Mouse (Mus musculus) liver, adult 2 months (tissue): ENCODE measurements around the gene Scd3.
"Not testable (repeated sequence)": the region's sequence is repeated elsewhere in the genome, so short reads cannot be mapped to it uniquely, and the experiment has no call there.

Experiments used
- CTCF ChIP-seq: fragments of 200-500 bp; IDR thresholded peaks from 2 replicates; pipeline ENCODE4 v1.5.1; 2011; ENCODE audit warnings: low read depth, low read length, control low read depth
- POLR2A ChIP-seq: fragments of 200-500 bp; IDR thresholded peaks from 2 replicates; pipeline ENCODE4 v1.6.1; 2011; ENCODE audit warnings: low read length, control low read depth; ENCODE audit not compliant: insufficient read depth; ENCODE audit errors: extremely low read depth

DNA sequence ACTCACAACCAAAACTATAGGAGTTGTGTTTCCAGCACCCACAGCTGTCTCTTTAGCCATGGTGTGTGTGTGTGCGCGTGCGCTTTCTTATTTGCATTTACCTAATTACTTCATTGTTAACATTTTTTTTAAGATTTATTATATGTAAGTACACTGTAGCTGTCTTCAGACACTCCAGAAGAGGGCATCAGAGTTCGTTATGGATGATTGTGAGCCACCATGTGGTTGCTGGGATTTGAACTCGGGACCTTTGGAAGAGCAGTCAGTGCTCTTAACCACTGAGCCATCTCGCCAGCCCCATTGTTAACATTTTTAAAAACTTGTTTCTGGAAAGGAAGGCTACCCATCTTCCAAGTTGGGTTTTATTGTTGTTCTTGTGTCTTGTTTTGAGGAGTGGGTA lies 48.1 kb downstream of the Scd3 start:
- not testable (repeated sequence) for TF ChIP-seq CTCF, POLR2A
